Mouse (Mus musculus): ENCODE results near the gene Lclat1. TPM values are rescaled to one million over a fixed set of nuclear protein-coding genes. Genes with fewer than 3 reads are reported as not detected.

Gene Lclat1
- polyA plus RNA-seq, 1 experiment, result 12.4 TPM

- Histone ChIP-seq H3K27ac (ENCODE audit: insufficient read depth, low read length) (no peak overlapping the region), H3K4me1 (ENCODE audit: control insufficient read depth, insufficient read depth, low read length) (no peaks in the 10 kb centered on the region), H3K4me3 (replicated peaks; ENCODE audit: insufficient read depth, low read depth, low read length) (no peak overlapping the region), H3K27me3 (ENCODE audit: control insufficient read depth, insufficient read depth, low read length) (no peaks in the 10 kb centered on the region)
- TF ChIP-seq POLR2A (IDR thresholded peaks at IDR 0.05; ENCODE audit: borderline replicate concordance, insufficient read depth, low read length), result no peak
- TF ChIP-seq CTCF (IDR thresholded peaks at IDR 0.05; ENCODE audit: borderline replicate concordance, insufficient read depth, low read depth, low read length), result no peak
- WGBS, result 88% methylated on average over 5 of the region's 5 CpGs
- no peak for DNase-seq
These were observed 103.3 kb downstream of the Lclat1 start for GRCm38 (mm10) chr17:73210960-73211531.

GRCm38 (mm10) chr17:73212754-73213153 is 105.0 kb downstream of the Lclat1 start:
- Histone ChIP-seq H3K4me3 (replicated peaks; ENCODE audit: insufficient read depth, low read depth, low read length) (no peak overlapping the region), H3K27me3 (ENCODE audit: control insufficient read depth, insufficient read depth, low read length) (no peaks in the 10 kb centered on the region), H3K27ac (ENCODE audit: insufficient read depth, low read length) (no peak overlapping the region), H3K4me1 (ENCODE audit: control insufficient read depth, insufficient read depth, low read length) (no peaks in the 10 kb centered on the region)
- TF ChIP-seq CTCF (IDR thresholded peaks at IDR 0.05; ENCODE audit: borderline replicate concordance, insufficient read depth, low read depth, low read length), result no peak
- TF ChIP-seq POLR2A (IDR thresholded peaks at IDR 0.05; ENCODE audit: borderline replicate concordance, insufficient read depth, low read length), result no peak
- WGBS, result 78% methylated on average over 3 of the region's 3 CpGs
- DNase-seq, result no peak

GRCm38 (mm10) chr17:73213187-73213586 is 105.4 kb downstream of the Lclat1 start:
- 55% methylated on average over 1 of the region's 1 CpGs for WGBS
- H3K27me3 ChIP-seq (ENCODE audit: control insufficient read depth, insufficient read depth, low read length), result no peaks in the 10 kb centered on the region
- DNase-seq, result no peak
- H3K27ac ChIP-seq (ENCODE audit: insufficient read depth, low read length), result no peak overlapping the region
- H3K4me3 ChIP-seq (replicated peaks; ENCODE audit: insufficient read depth, low read depth, low read length), result no peak overlapping the region
- TF ChIP-seq POLR2A (IDR thresholded peaks at IDR 0.05; ENCODE audit: borderline replicate concordance, insufficient read depth, low read length) (no peak), CTCF (IDR thresholded peaks at IDR 0.05; ENCODE audit: borderline replicate concordance, insufficient read depth, low read depth, low read length) (no peak)
- H3K4me1 ChIP-seq (ENCODE audit: control insufficient read depth, insufficient read depth, low read length), result no peaks in the 10 kb centered on the region

GRCm38 (mm10) chr17:73213677-73214076 is 105.9 kb downstream of the Lclat1 start:
- Histone ChIP-seq H3K27ac (ENCODE audit: insufficient read depth, low read length) (no peak overlapping the region), H3K4me1 (ENCODE audit: control insufficient read depth, insufficient read depth, low read length) (no peaks in the 10 kb centered on the region), H3K4me3 (replicated peaks; ENCODE audit: insufficient read depth, low read depth, low read length) (no peak overlapping the region), H3K27me3 (ENCODE audit: control insufficient read depth, insufficient read depth, low read length) (no peaks in the 10 kb centered on the region)
- 83% methylated on average over 2 of the region's 2 CpGs for WGBS
- no peak for TF ChIP-seq CTCF (IDR thresholded peaks at IDR 0.05; ENCODE audit: borderline replicate concordance, insufficient read depth, low read depth, low read length)
- TF ChIP-seq POLR2A (IDR thresholded peaks at IDR 0.05; ENCODE audit: borderline replicate concordance, insufficient read depth, low read length), result no peak
- no peak for DNase-seq

- Histone ChIP-seq H3K4me1 (ENCODE audit: control insufficient read depth, insufficient read depth, low read length) (peaks cover 3% of the 10 kb centered on the region), H3K4me3 (replicated peaks; ENCODE audit: insufficient read depth, low read depth, low read length) (no peak overlapping the region), H3K27me3 (ENCODE audit: control insufficient read depth, insufficient read depth, low read length) (no peaks in the 10 kb centered on the region), H3K27ac (ENCODE audit: insufficient read depth, low read length) (no peak overlapping the region)
- WGBS, result 98% methylated on average over 3 of the region's 3 CpGs
- TF ChIP-seq POLR2A (IDR thresholded peaks at IDR 0.05; ENCODE audit: borderline replicate concordance, insufficient read depth, low read length) (no peak), CTCF (IDR thresholded peaks at IDR 0.05; ENCODE audit: borderline replicate concordance, insufficient read depth, low read depth, low read length) (no peak)
- DNase-seq, result no peak
These were observed 109.5 kb downstream of the Lclat1 start for GRCm38 (mm10) chr17:73217274-73217673.

- TF ChIP-seq CTCF (IDR thresholded peaks at IDR 0.05; ENCODE audit: borderline replicate concordance, insufficient read depth, low read depth, low read length) (no peak), POLR2A (IDR thresholded peaks at IDR 0.05; ENCODE audit: borderline replicate concordance, insufficient read depth, low read length) (no peak)
- H3K27ac ChIP-seq (ENCODE audit: insufficient read depth, low read length), result no peak overlapping the region
- H3K4me1 ChIP-seq (ENCODE audit: control insufficient read depth, insufficient read depth, low read length), result peaks cover 3% of the 10 kb centered on the region
- H3K4me3 ChIP-seq (replicated peaks; ENCODE audit: insufficient read depth, low read depth, low read length), result no peak overlapping the region
- H3K27me3 ChIP-seq (ENCODE audit: control insufficient read depth, insufficient read depth, low read length), result no peaks in the 10 kb centered on the region
- DNase-seq, result no peak
- 90% methylated on average over 7 of the region's 7 CpGs for WGBS
These were observed 113.0 kb downstream of the Lclat1 start for GRCm38 (mm10) chr17:73220746-73221145.

- Histone ChIP-seq H3K4me1 (ENCODE audit: control insufficient read depth, insufficient read depth, low read length) (peaks cover 3% of the 10 kb centered on the region), H3K27ac (ENCODE audit: insufficient read depth, low read length) (no peak overlapping the region), H3K4me3 (replicated peaks; ENCODE audit: insufficient read depth, low read depth, low read length) (no peak overlapping the region), H3K27me3 (ENCODE audit: control insufficient read depth, insufficient read depth, low read length) (no peaks in the 10 kb centered on the region)
- TF ChIP-seq POLR2A (IDR thresholded peaks at IDR 0.05; ENCODE audit: borderline replicate concordance, insufficient read depth, low read length) (no peak), CTCF (IDR thresholded peaks at IDR 0.05; ENCODE audit: borderline replicate concordance, insufficient read depth, low read depth, low read length) (no peak)
- no peak for DNase-seq
- WGBS, result 32% methylated on average over 7 of the region's 7 CpGs
These were observed 114.3 kb downstream of the Lclat1 start for GRCm38 (mm10) chr17:73222077-73222476.

GRCm38 (mm10) chr17:73225442-73225841 is 117.7 kb downstream of the Lclat1 start:
- H3K27ac ChIP-seq (ENCODE audit: insufficient read depth, low read length), result no peak overlapping the region; the same call in 1 of the 2 replicates
- H3K4me3 ChIP-seq (replicated peaks; ENCODE audit: insufficient read depth, low read depth, low read length), result no peak overlapping the region
- DNase-seq, result no peak
- TF ChIP-seq POLR2A (IDR thresholded peaks at IDR 0.05; ENCODE audit: borderline replicate concordance, insufficient read depth, low read length) (no peak), CTCF (IDR thresholded peaks at IDR 0.05; ENCODE audit: borderline replicate concordance, insufficient read depth, low read depth, low read length) (no peak)
- H3K4me1 ChIP-seq (ENCODE audit: control insufficient read depth, insufficient read depth, low read length), result peaks cover 3% of the 10 kb centered on the region
- no peaks in the 10 kb centered on the region for H3K27me3 ChIP-seq (ENCODE audit: control insufficient read depth, insufficient read depth, low read length)

All from cerebellum, adult 2 months (tissue).